Mouse (Mus musculus) yolk sac, embryonic 10.5 days (tissue): Measurements from ENCODE around the gene Fsd2.

Source experiments
- DNase-seq: peaks from one replicate; pipeline ENCODE4 v3.0.0-alpha.2; 2017; ENCODE audit warnings: low spot score

Gene Fsd2

DNA sequence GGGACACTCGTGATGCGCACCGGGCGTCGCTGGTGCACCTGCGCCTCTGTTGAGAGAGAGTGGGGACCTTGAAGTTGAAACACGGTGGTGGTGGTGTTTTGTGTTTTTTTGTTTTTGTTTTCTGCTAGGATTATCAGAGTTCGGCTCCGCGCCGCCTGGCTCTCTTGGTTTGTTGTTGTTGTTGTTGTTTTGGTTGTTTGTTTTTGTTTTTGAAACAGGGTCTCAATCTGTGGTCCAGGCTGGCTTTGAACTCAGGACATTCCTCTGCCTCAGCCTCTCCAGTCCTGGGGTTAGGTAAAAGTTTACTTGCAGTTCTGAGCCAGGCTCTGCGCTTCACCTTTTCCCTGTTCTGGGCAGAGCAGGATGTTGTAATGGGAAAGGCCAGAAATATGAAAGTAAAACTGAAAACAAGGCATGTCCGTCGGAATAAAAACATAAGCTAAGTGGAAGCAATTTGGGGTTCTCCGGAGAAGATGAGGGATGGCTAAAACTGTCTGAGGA is 5.2 kb upstream of the Fsd2 start:
- DNase-seq = no peak

DNA sequence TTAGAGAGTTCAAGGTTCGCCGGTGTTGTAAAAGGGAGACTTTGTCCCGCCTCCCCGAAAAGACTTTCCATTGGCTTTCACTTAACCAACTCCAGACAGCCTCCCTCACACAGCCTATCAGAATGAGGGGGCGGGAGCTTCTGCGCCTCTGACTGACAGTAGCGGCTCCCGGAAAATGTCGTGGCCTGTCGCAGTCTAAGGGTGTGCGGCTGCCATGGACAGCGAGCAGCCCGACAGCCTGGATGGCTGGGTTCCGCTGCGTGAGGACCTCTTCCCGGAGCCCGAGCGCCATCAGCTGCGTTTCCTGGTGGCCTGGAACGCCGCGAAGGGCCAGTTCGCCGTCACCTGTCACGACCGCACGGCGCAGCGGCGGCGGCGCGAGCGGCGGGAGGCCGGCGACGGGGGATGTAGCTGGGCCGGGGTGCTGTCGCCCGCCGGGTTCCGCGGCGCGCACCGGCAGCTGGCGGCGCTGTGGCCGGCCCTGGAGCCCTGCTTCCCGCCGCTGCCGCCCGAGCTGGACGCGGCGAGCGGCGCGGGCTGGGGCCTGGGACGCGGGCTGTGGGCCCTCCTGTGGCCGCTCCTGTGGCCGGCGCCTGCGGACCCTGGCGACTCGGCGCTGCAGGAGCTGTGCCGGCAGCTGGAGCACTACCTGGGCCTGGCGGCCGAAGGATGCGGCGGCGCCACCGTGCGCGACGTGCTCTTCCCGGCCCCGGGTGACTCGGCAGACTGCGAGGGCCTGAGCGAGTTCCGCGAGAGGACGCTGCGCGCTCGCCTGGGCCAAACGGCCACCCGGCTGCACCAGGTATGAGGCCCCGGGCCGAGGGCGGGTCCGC is 4.6 kb upstream of the Fsd2 start, which contains the start of gene Whamm:
Whamm (plus strand) TSS at position 159 of the 833 bp plus-strand sequence.
- peak; percentile 94 for DNase-seq

DNA sequence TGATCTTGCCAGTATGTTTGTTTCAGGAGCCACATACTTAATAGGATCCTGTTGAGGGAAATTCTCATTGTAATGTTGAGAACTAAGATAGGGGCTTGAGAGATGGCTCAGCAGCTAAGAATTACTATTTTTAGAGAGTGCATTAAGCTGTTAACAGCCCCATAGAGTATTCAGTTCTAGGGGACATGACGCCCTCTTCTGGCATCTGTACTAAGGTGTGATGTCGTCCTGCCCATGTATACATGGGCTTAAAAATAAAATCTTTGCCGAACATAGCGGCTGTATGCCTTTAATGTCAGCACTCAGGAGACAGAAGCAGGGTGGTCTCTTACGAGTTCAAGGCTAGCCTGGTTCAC is 4.0 kb upstream of the Fsd2 start:
- no peak for DNase-seq

DNA sequence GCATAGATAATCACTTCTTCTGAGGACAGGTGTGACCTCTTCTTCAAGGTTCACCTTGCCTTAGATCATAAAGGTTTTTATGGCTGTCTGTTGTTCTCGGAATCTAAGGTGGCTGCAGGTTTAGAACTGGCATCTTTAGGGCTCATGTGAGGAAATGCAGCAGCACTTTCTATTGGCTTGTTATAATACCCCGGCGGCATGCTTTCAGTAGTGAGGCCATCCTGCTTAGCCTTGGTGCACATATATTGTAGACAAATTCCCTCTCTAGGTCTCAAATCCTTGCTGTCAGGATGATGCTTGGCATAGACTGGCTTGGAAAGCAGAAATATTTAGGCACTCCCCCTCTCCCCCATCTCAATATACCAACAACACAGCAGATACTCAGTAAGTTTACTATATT is 3.5 kb upstream of the Fsd2 start:
- DNase-seq = no peak

DNA sequence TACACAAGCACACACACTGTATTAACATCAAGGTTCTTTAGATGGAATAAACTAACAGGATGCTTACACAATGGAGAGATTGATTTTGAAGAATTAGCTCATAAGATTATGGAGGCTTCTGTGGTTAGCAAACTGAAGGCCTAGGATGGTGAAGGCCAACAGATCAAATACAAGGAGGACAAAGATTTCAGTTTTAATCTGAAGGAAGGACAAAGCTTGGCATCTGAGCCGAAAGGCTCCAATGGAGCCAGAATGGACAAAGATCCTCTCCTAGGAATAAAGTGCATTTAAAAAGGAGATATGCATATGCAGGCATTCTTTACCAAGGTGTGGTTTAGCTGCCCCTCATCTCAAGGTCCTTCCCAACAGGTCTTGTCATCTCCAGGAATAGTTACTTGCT is 3.1 kb upstream of the Fsd2 start:
- no peak for DNase-seq

- no peak for DNase-seq
These were observed 652 bp upstream of the Fsd2 start for GRCm38 (mm10) chr7:81567396-81567795.

- no peak for DNase-seq
These were observed 412 bp downstream of the Fsd2 start for GRCm38 (mm10) chr7:81566332-81566731.

GRCm38 (mm10) chr7:81565381-81566055 is 1.2 kb downstream of the Fsd2 start:
- DNase-seq = no peak

- DNase-seq = no peak
These were observed 2.0 kb downstream of the Fsd2 start for GRCm38 (mm10) chr7:81564766-81565165.

GRCm38 (mm10) chr7:81563506-81564015 is 3.2 kb downstream of the Fsd2 start:
- DNase-seq = no peak

DNA sequence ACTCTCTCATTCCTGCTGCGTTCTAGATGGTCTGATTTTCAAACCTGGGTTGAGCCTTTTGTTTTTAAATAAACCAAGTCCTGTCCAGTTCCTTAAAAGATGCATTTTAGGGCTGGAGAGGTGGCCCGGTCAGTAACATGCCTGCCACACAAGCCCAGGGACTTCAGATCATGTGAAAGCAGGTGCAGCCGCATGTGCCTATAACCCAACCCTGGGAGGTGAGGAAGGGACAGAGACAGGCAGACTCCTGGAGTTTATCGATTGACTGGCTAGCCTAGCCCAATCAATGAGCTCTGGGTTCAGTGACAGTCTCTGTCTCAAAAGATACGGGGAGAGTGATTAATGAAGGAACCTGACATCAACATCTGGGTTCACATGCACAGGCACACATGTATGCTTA is 5.5 kb downstream of the Fsd2 start:
- no peak for DNase-seq

DNA sequence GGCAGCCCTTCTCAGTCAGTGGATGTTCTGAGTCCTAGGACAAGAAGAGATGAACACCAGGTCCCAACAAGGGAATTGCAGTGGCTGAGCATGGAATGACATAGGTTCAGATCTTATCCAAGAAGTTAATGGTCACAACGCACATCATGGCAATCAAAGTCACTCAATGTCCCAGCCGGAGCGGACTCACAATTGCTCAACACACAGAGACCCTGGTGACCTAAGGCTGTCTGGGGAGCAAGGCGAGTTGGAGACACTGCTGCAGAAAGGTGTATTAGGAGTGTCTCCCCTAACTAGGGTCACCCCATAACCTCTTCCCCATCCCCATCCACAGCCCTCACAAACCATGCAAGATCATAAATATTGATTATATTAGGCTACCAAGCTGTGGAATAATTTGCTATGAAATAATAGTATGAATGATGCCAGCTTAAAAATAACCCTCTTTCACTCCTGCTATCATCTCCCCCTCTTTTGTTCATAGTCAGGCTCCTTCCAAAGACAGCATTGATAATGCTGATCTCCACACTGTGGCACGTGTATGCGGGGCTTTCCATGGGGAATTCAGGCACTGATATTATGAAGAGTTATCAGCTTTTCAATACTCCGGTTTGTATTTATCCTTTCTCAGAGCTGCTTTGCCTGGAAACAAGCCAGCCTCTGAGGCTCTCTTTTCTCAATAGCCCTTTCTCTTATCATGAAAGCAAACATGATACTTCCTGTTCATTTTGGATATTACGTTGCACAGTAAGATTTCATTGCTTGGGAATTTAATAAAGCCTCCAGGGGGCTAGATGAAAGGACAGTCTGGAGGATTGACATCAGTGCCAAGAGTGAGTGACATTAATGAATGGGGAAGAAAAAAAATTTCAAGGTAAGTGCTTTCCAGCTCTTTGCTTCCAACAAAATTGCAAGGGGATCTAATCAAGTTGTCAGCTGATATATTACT is 6.4 kb downstream of the Fsd2 start:
- DNase-seq = no peak

DNA sequence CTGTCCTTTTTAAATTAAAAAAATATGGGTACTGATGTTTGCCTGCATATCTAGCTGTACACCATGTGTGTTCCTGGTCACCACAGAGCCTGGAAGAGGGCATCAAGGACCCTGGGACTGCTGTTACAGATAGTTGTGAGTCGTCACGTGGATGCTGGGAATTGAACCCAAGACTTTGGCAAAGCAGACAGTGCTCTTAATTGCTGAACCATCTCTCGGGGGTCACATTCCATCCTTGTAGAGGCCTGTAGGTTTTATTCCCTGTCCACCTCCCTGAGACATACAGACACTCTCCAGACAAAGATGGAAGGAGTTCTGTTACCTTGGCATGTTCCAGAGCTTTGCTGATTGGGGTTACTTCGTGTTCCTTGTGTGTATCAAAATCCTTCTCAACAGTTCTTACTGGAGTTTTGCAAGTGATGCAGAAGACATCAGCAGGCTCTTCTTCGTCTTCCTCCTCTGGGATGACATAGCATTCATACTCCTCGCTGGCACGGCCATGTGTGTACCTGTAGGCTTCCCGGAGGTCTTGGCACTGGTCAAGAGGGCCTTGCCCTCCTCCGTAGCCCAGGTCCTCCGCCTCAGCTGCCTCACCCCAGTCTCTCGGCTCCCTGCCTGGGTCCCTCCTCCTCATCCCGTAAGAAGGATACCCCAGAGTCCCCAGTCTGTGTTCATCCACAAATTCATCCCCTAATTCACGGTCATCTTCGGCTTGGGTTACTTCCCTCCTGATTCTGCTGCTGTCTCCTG is 7.3 kb downstream of the Fsd2 start:
- DNase-seq = no peak

DNA sequence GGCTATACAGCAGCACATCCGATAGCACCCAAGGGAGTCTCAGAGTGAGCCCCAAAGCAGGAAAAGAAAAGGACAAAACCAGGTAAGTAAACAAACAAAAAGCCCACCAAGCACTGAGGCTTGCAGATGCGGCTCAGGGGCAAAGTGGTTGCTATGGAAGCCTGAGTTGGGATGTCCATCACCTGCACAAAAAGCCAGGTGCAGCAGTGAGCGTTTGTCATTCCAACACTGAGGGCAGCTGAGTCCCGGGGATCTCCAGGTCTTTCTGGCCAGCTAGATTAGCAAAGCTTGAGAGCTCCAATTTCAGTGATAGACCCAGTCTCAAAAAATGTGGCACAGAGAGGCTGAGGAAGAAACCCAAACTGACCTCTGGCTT is 8.8 kb downstream of the Fsd2 start:
- no peak for DNase-seq

DNA sequence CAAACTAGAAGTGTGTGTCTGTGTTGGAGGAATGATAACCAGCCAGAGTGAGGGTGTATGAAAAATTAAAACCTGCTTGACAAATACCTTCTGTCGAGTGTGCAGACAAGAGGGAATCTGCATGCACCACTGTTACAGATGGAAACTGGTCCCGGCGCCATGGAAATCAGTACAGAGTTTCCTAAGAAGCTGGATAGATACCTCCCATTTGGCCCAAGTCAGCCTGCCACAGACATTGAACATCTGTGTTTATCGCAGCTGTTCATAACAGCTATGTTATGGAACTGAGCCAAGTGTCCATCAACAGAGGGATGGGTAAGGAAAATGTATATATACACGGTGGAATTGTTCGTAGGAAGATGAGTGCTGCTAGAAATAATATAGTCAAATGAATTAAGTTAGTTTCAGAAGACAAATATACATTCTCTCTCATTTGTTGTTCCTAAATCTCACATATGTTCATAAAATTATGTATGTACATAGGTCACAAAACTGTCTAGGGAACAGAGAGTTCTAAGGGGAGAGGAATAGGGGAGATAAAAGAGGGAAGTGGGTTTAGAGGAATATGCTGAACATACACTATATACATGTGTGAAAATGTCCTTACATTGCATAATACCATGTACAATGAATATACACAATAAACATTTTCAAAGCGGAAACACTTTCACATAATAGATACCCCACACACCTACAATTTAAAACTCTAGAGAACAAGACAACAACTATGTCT is 9.3 kb downstream of the Fsd2 start:
- DNase-seq = no peak

- no peak for DNase-seq
These were observed 9.9 kb downstream of the Fsd2 start for GRCm38 (mm10) chr7:81556839-81557238.

DNA sequence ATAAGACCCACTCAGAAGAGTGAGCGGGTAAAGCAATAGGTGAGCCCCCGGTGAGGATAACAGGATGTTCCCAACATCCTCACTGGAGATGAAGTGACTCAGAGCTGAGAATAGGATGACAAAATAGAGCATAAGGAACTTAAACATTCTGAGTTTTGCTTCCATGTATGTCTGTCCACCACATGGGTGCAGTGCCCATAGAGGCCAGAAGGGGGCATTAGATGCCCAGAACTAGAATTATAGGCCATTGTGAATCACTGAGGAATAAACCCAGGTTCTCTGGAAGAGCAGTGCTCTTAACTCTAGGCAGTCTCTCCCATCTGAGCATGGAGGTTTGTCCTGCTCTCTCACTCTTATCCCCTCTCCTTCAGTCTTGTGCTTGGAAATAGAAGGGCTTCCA is 12.4 kb downstream of the Fsd2 start:
- DNase-seq = no peak

DNA sequence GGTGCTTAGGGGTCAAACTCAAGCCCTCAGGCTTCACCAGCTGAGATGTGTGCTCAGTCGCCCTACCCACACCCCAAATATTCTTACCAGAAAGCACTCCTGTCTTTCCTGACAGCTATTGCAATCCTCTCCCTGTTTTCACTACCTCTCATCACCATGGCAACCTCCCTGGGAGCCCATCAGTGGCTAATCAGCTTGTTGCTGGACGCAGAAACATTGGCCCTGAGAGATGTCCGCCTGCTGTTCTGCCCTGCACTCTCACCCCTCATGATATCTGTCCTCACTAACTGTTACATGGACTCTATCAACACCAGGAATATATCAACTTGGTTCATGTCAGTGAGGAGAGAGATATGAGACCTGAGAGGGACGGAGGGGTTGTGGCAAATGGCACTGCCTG is 13.2 kb downstream of the Fsd2 start:
- DNase-seq = no peak

GRCm38 (mm10) chr7:81548864-81549263 is 17.9 kb downstream of the Fsd2 start:
- DNase-seq = no peak

DNA sequence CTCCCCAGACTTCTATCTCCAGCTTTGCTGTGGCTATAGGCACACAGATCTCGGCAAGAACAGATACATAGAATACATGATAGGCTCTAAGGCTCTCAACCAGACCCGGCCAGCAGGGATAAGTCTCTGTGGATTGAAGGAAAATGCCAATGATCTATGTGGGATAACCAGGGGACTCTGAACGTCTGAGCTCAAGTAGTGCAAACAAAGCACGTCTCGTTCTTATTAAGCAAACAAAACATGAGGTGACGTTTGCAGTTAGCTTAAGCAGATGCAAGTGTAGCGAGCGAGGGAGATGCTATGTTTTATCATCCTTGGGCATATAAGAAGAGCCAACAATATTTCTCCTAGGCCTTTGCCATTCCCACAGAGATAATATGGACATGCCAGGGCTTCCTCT is 23.8 kb downstream of the Fsd2 start:
- no peak for DNase-seq
